In genomic region chr19:18902694-18903067, GRCm38 (mm10) we compare ENCODE assay signal across 21 mouse cellular contexts.
A peak's percentile ranks its signal among the peaks of the same experiment; 100 is the strongest.
DNase-seq lines count a peak whose midpoint lies in the region; ATAC-seq and TF ChIP-seq lines count a peak whose summit lies in the region.
"Had no signal": no experiment of that assay in that cellular context is flagged by ENCODE, and none has a peak within 500 bp of the region (broad histone marks: within the 10 kb centered on the region; RNA-seq: fewer than 3 reads in every experiment).

No protein-coding gene starts in this region.

- WGBS in heart, adult 2 months: 87% methylated on average over 6 of the region's 6 CpGs
- 20% methylated on average over 6 of the region's 6 CpGs for WGBS in kidney, embryonic 15.5 days
- 30% methylated on average over 6 of the region's 6 CpGs for WGBS in limb, embryonic 15.5 days

- no peaks in the 10 kb centered on the region for H3K79me2 ChIP-seq in heart, adult 2 months (replicated peaks; ENCODE audit: control insufficient read depth, insufficient read depth, low read length)

- no peak for TF ChIP-seq EP300 in heart, adult 2 months (IDR thresholded peaks at IDR 0.05; ENCODE audit: insufficient read depth, low read depth, low read length)

- DNase-seq in heart, adult 11 months: peak; percentile 81
- DNase-seq in heart, adult 2 months: no peak
- no peak for DNase-seq in kidney, postnatal 36 days
- peak; percentile 24 for DNase-seq in brain, embryonic 14.5 days (ENCODE audit: low read depth)
- no peak for DNase-seq in yolk sac, embryonic 10.5 days (ENCODE audit: low spot score)
- DNase-seq: cerebellum, adult 2 months; cerebellum, postnatal 36 days; gastrocnemius, postnatal 14 days; heart, postnatal 4 days; kidney, adult 11 months; left cerebral cortex, postnatal 4 days; right cerebral cortex, postnatal 25 days had no signal

- TF ChIP-seq POLR2A in heart, adult 2 months (IDR thresholded peaks at IDR 0.05; ENCODE audit: insufficient read depth, low read depth, low read length): no peak
- TF ChIP-seq POLR2A in brain, embryonic 14.5 days (IDR thresholded peaks at IDR 0.05; ENCODE audit: borderline replicate concordance, extremely low read depth, insufficient read depth, insufficient read length, poor library complexity, severe bottlenecking): no peak

- no peak for TF ChIP-seq CTCF in heart, adult 2 months (IDR thresholded peaks at IDR 0.05)
- no peak for TF ChIP-seq CTCF in brain, embryonic 14.5 days (IDR thresholded peaks at IDR 0.05; ENCODE audit: borderline replicate concordance, extremely low read depth, insufficient read depth, insufficient read length)

- H3K36me3 ChIP-seq in heart, adult 2 months (ENCODE audit: control insufficient read depth, insufficient read depth, low read length): no peaks in the 10 kb centered on the region
- H3K36me3 ChIP-seq in kidney, embryonic 15.5 days: no peaks in the 10 kb centered on the region
- H3K36me3 ChIP-seq in limb, embryonic 15.5 days: no peaks in the 10 kb centered on the region
- H3K36me3 ChIP-seq: embryonic facial prominence, embryonic 15.5 days; heart, embryonic 15.5 days; liver, embryonic 15.5 days had no signal

- no peaks in the 10 kb centered on the region for H3K27me3 ChIP-seq in heart, adult 2 months (ENCODE audit: control insufficient read depth, insufficient read depth, low read length)
- no peaks in the 10 kb centered on the region for H3K27me3 ChIP-seq in kidney, embryonic 15.5 days
- H3K27me3 ChIP-seq in limb, embryonic 15.5 days: no peaks in the 10 kb centered on the region
- H3K27me3 ChIP-seq: CH12.LX; embryonic facial prominence, embryonic 15.5 days; heart, embryonic 15.5 days; liver, embryonic 15.5 days had no signal

- no peak overlapping the region for H3K9ac ChIP-seq in heart, adult 2 months (ENCODE audit: low read depth, low read length)
- no peak overlapping the region for H3K9ac ChIP-seq in kidney, embryonic 15.5 days
- no peak overlapping the region for H3K9ac ChIP-seq in limb, embryonic 15.5 days
- H3K9ac ChIP-seq: embryonic facial prominence, embryonic 15.5 days; heart, embryonic 15.5 days; liver, embryonic 15.5 days had no signal

- no peak overlapping the region for H3K27ac ChIP-seq in heart, adult 2 months
- H3K27ac ChIP-seq in kidney, embryonic 15.5 days: peak overlapping the region; percentile 9
- no peak overlapping the region for H3K27ac ChIP-seq in limb, embryonic 15.5 days
- H3K27ac ChIP-seq: embryonic facial prominence, embryonic 15.5 days; heart, embryonic 15.5 days; left cerebral cortex, adult 2 months; liver, embryonic 15.5 days; macrophage had no signal

- intact Hi-C loops in heart, adult 2 months (cut with DNase I): no loop called here

- ATAC-seq in kidney, embryonic 15.5 days (replicated peaks; ENCODE audit: low FRiP score): peak; percentile 43
- no peak for ATAC-seq in limb, embryonic 15.5 days (ENCODE audit: insufficient number of reproducible peaks, low FRiP score, low TSS enrichment, low read depth)

- H3K4me3 ChIP-seq in heart, adult 2 months: no peak overlapping the region
- H3K4me3 ChIP-seq in kidney, embryonic 15.5 days (replicated peaks): 0 out of 2 replicates have a peak overlapping the region, but pooled peaks have one; percentile 19
- H3K4me3 ChIP-seq in limb, embryonic 15.5 days: no peak overlapping the region
- H3K4me3 ChIP-seq: embryonic facial prominence, embryonic 15.5 days; heart, embryonic 15.5 days; left cerebral cortex, adult 2 months; liver, embryonic 15.5 days had no signal

- H3K4me2 ChIP-seq in kidney, embryonic 15.5 days: peak overlapping the region; percentile 51
- H3K4me2 ChIP-seq in limb, embryonic 15.5 days: peak overlapping the region; percentile 13; the same call in 1 of the 2 replicates
- H3K4me2 ChIP-seq: embryonic facial prominence, embryonic 15.5 days; heart, embryonic 15.5 days; liver, embryonic 15.5 days; midbrain, embryonic 11.5 days had no signal

- no peaks in the 10 kb centered on the region for H3K4me1 ChIP-seq in heart, adult 2 months (ENCODE audit: control insufficient read depth, insufficient read depth, low read length)
- H3K4me1 ChIP-seq in kidney, embryonic 15.5 days: peaks cover 16% of the 10 kb centered on the region
- peaks cover 7% of the 10 kb centered on the region; the same call in 1 of the 2 replicates for H3K4me1 ChIP-seq in limb, embryonic 15.5 days
- H3K4me1 ChIP-seq: embryonic facial prominence, embryonic 15.5 days; heart, embryonic 15.5 days; liver, embryonic 15.5 days had no signal

- H3K9me3 ChIP-seq in kidney, embryonic 15.5 days (replicated peaks): no peaks in the 10 kb centered on the region
- no peaks in the 10 kb centered on the region for H3K9me3 ChIP-seq in limb, embryonic 15.5 days
- H3K9me3 ChIP-seq: embryonic facial prominence, embryonic 15.5 days; heart, embryonic 15.5 days; liver, embryonic 15.5 days had no signal

Comparison
In these comparisons a context has a peak if more than half of its experiments do, and no peak if none do; other contexts are left out.
1. DNase-seq: peak in heart, adult 11 months (single experiment) and brain, embryonic 14.5 days (single experiment); none in heart, adult 2 months (0 of 2), kidney, postnatal 36 days (0 of 2) and yolk sac, embryonic 10.5 days (single experiment).